Mouse (Mus musculus): Measurements from ENCODE around the gene Tbc1d20.

DNA sequence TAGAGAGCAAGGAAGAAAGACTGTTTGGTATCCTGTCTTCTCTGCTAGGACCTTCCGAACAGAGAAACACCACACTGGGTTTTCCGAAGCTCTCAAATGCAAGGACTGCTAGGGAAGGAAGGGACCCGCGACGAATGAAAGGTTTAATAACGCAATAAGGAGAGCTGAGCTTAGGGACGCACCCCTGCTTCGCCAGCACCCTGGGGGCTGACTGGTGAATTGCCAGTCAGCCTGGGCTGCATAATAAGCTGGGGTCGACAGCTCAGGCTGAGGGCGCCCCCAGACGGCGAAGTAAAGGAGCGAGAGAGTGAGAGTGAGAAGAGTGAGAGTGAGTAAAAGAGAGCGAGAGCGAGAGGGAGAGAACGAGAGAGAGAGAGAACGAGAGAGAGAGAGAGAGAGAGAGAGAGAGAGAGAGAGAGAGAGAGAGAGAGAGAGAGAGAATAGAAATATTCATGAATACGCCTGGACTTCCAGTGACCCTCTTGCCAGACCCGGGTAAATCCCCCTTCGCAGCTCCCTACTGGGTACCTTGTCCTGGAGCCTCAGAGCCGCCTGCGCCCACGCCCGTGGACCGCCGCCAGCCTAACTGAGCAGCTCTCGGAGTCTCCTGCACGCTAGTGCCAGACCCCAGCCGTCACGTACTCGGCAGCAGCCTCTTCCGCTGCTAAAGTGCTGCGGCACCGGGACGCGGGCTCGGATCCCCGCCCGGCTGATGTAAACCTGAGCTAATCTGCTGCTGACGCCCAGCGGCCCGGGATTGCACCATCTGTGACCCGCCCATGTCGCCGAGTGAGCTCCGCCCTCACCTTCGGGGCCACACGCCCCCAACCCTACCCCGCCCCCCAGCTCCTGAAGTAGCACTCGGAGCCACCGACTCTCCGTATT is 49.9 kb downstream of the Tbc1d20 start, which contains the start of gene Trib3:
- TF ChIP-seq POLR2A (IDR thresholded peaks at IDR 0.05; ENCODE audit: extremely low read depth, insufficient read depth, low read length) (peak; percentile 27; the same call in 1 of the 2 replicates), CTCF (IDR thresholded peaks at IDR 0.05; ENCODE audit: low read depth, low read length) (peak; percentile 83)
